Mouse (Mus musculus) left cerebral cortex, postnatal 14 days (tissue): ENCODE measurements around the gene Ube2h. TPM values are rescaled to one million over a fixed set of nuclear protein-coding genes. Genes with fewer than 3 reads are reported as not detected.

ENCODE experiments used
- DNase-seq, 2 experiments: peaks; one replicate each; pipeline ENCODE4 v3.0.0; 2021 to 2022; ENCODE audit warnings: low spot score in 2 of 2, mixed read lengths in 1 of 2
- intact Hi-C: fragments of 180-260 bp; cut with DNase I; formaldehyde crosslinking; loops from one replicate; pipeline ENCODE4 v1.15.1; 2025
- microRNA-seq, 2 experiments: library from miRNA; unstranded; fragments of <30 nt; microRNA quantifications; one replicate each; pipeline ENCODE4 v1.2.0; 2022
- total RNA-seq, 2 experiments: library from RNA; stranded (reverse); gene quantifications; 2 replicates each; pipeline ENCODE4 v1.2.3; 2021

Ube2h gene
- total RNA-seq, 2 experiments from 2014 or later = 93.9 to 94.4 TPM

- no peak for DNase-seq
- intact Hi-C loops = no loop called here
Measured at GRCm38 (mm10) chr6:30174461-30175224, 129.7 kb downstream of the Ube2h start.

GRCm38 (mm10) chr6:30173551-30174460 is 130.5 kb downstream of the Ube2h start:
- intact Hi-C loops = no loop called here
- DNase-seq = no peak

- no peak for DNase-seq
- intact Hi-C loops = no loop called here
Measured at GRCm38 (mm10) chr6:30172820-30173550, 131.4 kb downstream of the Ube2h start.

- no peak for DNase-seq
- intact Hi-C loops = no loop called here
Measured at GRCm38 (mm10) chr6:30172441-30172819, 131.9 kb downstream of the Ube2h start.

- no peak for DNase-seq
- intact Hi-C loops = no loop called here
Measured at GRCm38 (mm10) chr6:30171967-30172366, 132.4 kb downstream of the Ube2h start.

GRCm38 (mm10) chr6:30171226-30171625 is 133.1 kb downstream of the Ube2h start:
- intact Hi-C loops = no loop called here

GRCm38 (mm10) chr6:30169148-30169547 is 135.2 kb downstream of the Ube2h start:
- intact Hi-C loops = no loop called here
- DNase-seq = peak in 1 of 2 experiments; percentile 21

More at GRCm38 (mm10) chr6:30171226-30171625, 133.1 kb downstream of the Ube2h start:
- no peak for DNase-seq

GRCm38 (mm10) chr6:30168275-30168674 is 136.1 kb downstream of the Ube2h start:
- no peak for DNase-seq
- intact Hi-C loops = no loop called here

- DNase-seq = no peak
- intact Hi-C loops = no loop called here
Measured at GRCm38 (mm10) chr6:30167192-30167591, 137.1 kb downstream of the Ube2h start.

GRCm38 (mm10) chr6:30166349-30166748 is 138.0 kb downstream of the Ube2h start:
- DNase-seq = no peak
- intact Hi-C loops = no loop called here

- DNase-seq = no peak
- intact Hi-C loops = no loop called here
Measured at GRCm38 (mm10) chr6:30162091-30162490, 142.2 kb downstream of the Ube2h start.

GRCm38 (mm10) chr6:30161618-30162017 is 142.7 kb downstream of the Ube2h start:
- intact Hi-C loops = no loop called here

More at GRCm38 (mm10) chr6:30161618-30162017, 142.7 kb downstream of the Ube2h start:
- DNase-seq = no peak

Small RNA genes lying within 50 kb of the gene (microRNA-seq; reads per million reads assigned to microRNA genes)
- gene Mir182 (12.7 to 13.8 reads per million in 2 experiments), gene Mir183 (8.2 to 20.5 reads per million in 2 experiments), gene Mir96 (0 reads per million in 2 experiments)

Other genes with a start within 250 kb of the Ube2h start
- gene Zc3hc1, start 86.5 kb upstream of the Ube2h start, total RNA-seq = 10 to 100 TPM; 22.0 to 24.9 TPM
- gene Klhdc10, start 97.3 kb upstream of the Ube2h start, total RNA-seq = 100 to 1,000 TPM; 135 to 138 TPM
- 10 to 100 TPM; 16.1 to 16.4 TPM for gene Tmem209, start 205.2 kb upstream of the Ube2h start, total RNA-seq
- 1 to 10 TPM in 1 of 2 experiments, under 1 TPM in 1; 0.25 to 1.3 TPM for gene Ssmem1, start 205.3 kb upstream of the Ube2h start, total RNA-seq
- 1 to 10 TPM; 2.1 to 3.3 TPM for gene Cpa2, start 237.0 kb upstream of the Ube2h start, total RNA-seq